Mouse (Mus musculus) midbrain, postnatal 0 days (tissue): Measurements from ENCODE around the gene Susd6. TPM values are rescaled to one million over a fixed set of nuclear protein-coding genes. Genes with fewer than 3 reads are reported as not detected.

Source experiments
- ATAC-seq: fragments of 200-750 bp; cut with Nextera tagmentation; 2 replicates; pipeline ENCODE4 v1.8.0; 2017; ENCODE audit warnings: moderate number of reproducible peaks, mild to moderate bottlenecking, moderate TSS enrichment, moderate library complexity; ENCODE audit not compliant: low FRiP score
- DNase-seq: peaks from one replicate; pipeline ENCODE4 v3.0.0-alpha.2; 2015; ENCODE audit warnings: low spot score
- H3K27ac ChIP-seq: fragments of 300-500 bp; sonication (generic); 2 replicates; pipeline ENCODE4 v1.5.1; 2014; ENCODE audit warnings: low read depth, mild to moderate bottlenecking, low read length, mixed read lengths
- H3K27me3 ChIP-seq: fragments of 300-500 bp; sonication (generic); 2 replicates; pipeline ENCODE4 v1.6.1; 2014; ENCODE audit warnings: low read length, control low read depth, mixed read lengths; ENCODE audit not compliant: insufficient read depth
- H3K36me3 ChIP-seq: fragments of 300-500 bp; sonication (generic); 2 replicates; pipeline ENCODE4 v1.6.1; 2014; ENCODE audit warnings: low read length, control low read depth, mixed read lengths; ENCODE audit not compliant: insufficient read depth
- H3K4me1 ChIP-seq: fragments of 300-500 bp; sonication (generic); 2 replicates; pipeline ENCODE4 v1.6.1; 2014; ENCODE audit warnings: mild to moderate bottlenecking, control low read depth, antibody characterized with exemption, low read length, mixed read lengths; ENCODE audit not compliant: insufficient read depth
- H3K4me2 ChIP-seq: fragments of 300-500 bp; sonication (generic); 2 replicates; pipeline ENCODE4 v1.6.1; 2014; ENCODE audit warnings: low read depth, mild to moderate bottlenecking, low read length, mixed read lengths; ENCODE audit not compliant: poor library complexity, severe bottlenecking
- H3K4me3 ChIP-seq: fragments of 300-500 bp; sonication (generic); 2 replicates; pipeline ENCODE4 v1.5.1; 2014; ENCODE audit warnings: low read depth, mild to moderate bottlenecking, low read length, moderate library complexity
- H3K9ac ChIP-seq: fragments of 300-500 bp; sonication (generic); replicated peaks from 2 replicates; pipeline ENCODE4 v1.6.1; 2014; ENCODE audit warnings: mild to moderate bottlenecking, low read length, moderate library complexity, mixed read lengths; ENCODE audit not compliant: poor library complexity, severe bottlenecking
- H3K9me3 ChIP-seq: fragments of 300-500 bp; sonication (generic); 2 replicates; pipeline ENCODE4 v1.6.1; 2016; ENCODE audit warnings: low read length, control low read depth
- CTCF ChIP-seq: IDR thresholded peaks from 2 replicates; pipeline ENCODE4 v1.5.1; 2016; ENCODE audit warnings: antibody characterized with exemption, mild to moderate bottlenecking
- WGBS: fragments of 180-500 bp; shearing (Covaris S2); extraction: QIAGEN DNeasy Blood & Tissue Kit; methylation state at CpG from one replicate; pipeline ENCODE4 v1.1.7; 2014; 5-methylcytosine and 5-hydroxymethylcytosine counted together
- polyA plus RNA-seq: library from polyadenylated mRNA; unstranded; fragments of >200 nt; fragmentation: Nextera tagmentation; extraction: Ambion mirVana; gene quantifications from 2 replicates; pipeline ENCODE4 v1.2.1, GENCODE M21; 2015
- total RNA-seq: library from RNA; depleted of rRNA; stranded (reverse); fragments of >200 nt; gene quantifications from 2 replicates; pipeline ENCODE4 v1.2.3, GENCODE M21; 2014

The Susd6 gene
- total and polyA plus RNA-seq, 2 experiments from 2014 or later = 7.4 to 17.3 TPM

- Histone ChIP-seq H3K36me3 (no peaks in the 10 kb centered on the region), H3K4me2 (no peak overlapping the region), H3K9me3 (no peaks in the 10 kb centered on the region), H3K9ac (no peak overlapping the region), H3K4me1 (peaks cover 3% of the 10 kb centered on the region; the same call in 1 of the 2 replicates), H3K27ac (no peak overlapping the region), H3K4me3 (no peak overlapping the region), H3K27me3 (no peaks in the 10 kb centered on the region)
- ATAC-seq = no peak
- TF ChIP-seq CTCF = no peak
- whole genome bisulfite sequencing = 82% methylated on average over 4 of the region's 4 CpGs
- DNase-seq = no peak
Observed at GRCm38 (mm10) chr12:80764116-80764515, 26.2 kb upstream of the Susd6 start.

- no peak overlapping the region for H3K9ac ChIP-seq
- peak; percentile 97 for TF ChIP-seq CTCF
- peak; percentile 91 for DNase-seq
- 19% methylated on average over 11 of the region's 11 CpGs for WGBS
- H3K4me2 ChIP-seq = peak overlapping the region; percentile 35; the same call in 1 of the 2 replicates
- peak; percentile 70; the same call in 1 of the 2 replicates for ATAC-seq
- no peaks in the 10 kb centered on the region for H3K4me1 ChIP-seq
- no peaks in the 10 kb centered on the region for H3K36me3 ChIP-seq
- no peak overlapping the region for H3K4me3 ChIP-seq
- H3K27me3 ChIP-seq = no peaks in the 10 kb centered on the region
- no peaks in the 10 kb centered on the region for H3K9me3 ChIP-seq
- H3K27ac ChIP-seq = no peak overlapping the region
Observed at GRCm38 (mm10) chr12:80769697-80770096, 20.6 kb upstream of the Susd6 start.

GRCm38 (mm10) chr12:80774786-80775185 is 15.5 kb upstream of the Susd6 start:
- DNase-seq (no peak), ATAC-seq (no peak)
- H3K4me2 ChIP-seq = no peak overlapping the region
- no peaks in the 10 kb centered on the region for H3K36me3 ChIP-seq
- no peaks in the 10 kb centered on the region for H3K4me1 ChIP-seq
- H3K27me3 ChIP-seq = no peaks in the 10 kb centered on the region
- no peak overlapping the region for H3K4me3 ChIP-seq
- no peak overlapping the region for H3K27ac ChIP-seq
- no peak for TF ChIP-seq CTCF
- no peak overlapping the region for H3K9ac ChIP-seq
- WGBS = 62% methylated on average over 7 of the region's 7 CpGs
- no peaks in the 10 kb centered on the region for H3K9me3 ChIP-seq

GRCm38 (mm10) chr12:80776046-80776634 is 14.2 kb upstream of the Susd6 start:
- TF ChIP-seq CTCF = no peak
- Histone ChIP-seq H3K4me2 (no peak overlapping the region), H3K36me3 (no peaks in the 10 kb centered on the region), H3K27ac (no peak overlapping the region), H3K9ac (no peak overlapping the region), H3K9me3 (no peaks in the 10 kb centered on the region), H3K27me3 (no peaks in the 10 kb centered on the region), H3K4me3 (no peak overlapping the region), H3K4me1 (no peaks in the 10 kb centered on the region)
- DNase-seq (no peak), ATAC-seq (no peak)
- 89% methylated on average over 4 of the region's 4 CpGs for WGBS

GRCm38 (mm10) chr12:80778188-80778936 is 11.9 kb upstream of the Susd6 start:
- Histone ChIP-seq H3K4me3 (no peak overlapping the region), H3K27me3 (no peaks in the 10 kb centered on the region), H3K36me3 (no peaks in the 10 kb centered on the region), H3K9me3 (no peaks in the 10 kb centered on the region), H3K27ac (no peak overlapping the region), H3K9ac (no peak overlapping the region), H3K4me2 (no peak overlapping the region), H3K4me1 (no peaks in the 10 kb centered on the region)
- no peak for ATAC-seq
- TF ChIP-seq CTCF = no peak
- no peak for DNase-seq
- WGBS = 75% methylated on average over 16 of the region's 16 CpGs

GRCm38 (mm10) chr12:80779760-80780159 is 10.6 kb upstream of the Susd6 start:
- H3K4me1 ChIP-seq = no peaks in the 10 kb centered on the region
- WGBS = 86% methylated on average over 4 of the region's 4 CpGs
- no peak for TF ChIP-seq CTCF
- no peak overlapping the region for H3K4me3 ChIP-seq
- H3K27me3 ChIP-seq = no peaks in the 10 kb centered on the region
- no peak overlapping the region for H3K9ac ChIP-seq
- DNase-seq (no peak), ATAC-seq (no peak)
- H3K36me3 ChIP-seq = no peaks in the 10 kb centered on the region
- no peaks in the 10 kb centered on the region for H3K9me3 ChIP-seq
- no peak overlapping the region for H3K27ac ChIP-seq
- H3K4me2 ChIP-seq = no peak overlapping the region
